Mouse (Mus musculus): ENCODE data around the gene Mkrn2.
"Not testable (repeated sequence)": the region's sequence is repeated elsewhere in the genome, so short reads cannot be mapped to it uniquely, and the experiment has no call there.

Gene Mkrn2

DNA sequence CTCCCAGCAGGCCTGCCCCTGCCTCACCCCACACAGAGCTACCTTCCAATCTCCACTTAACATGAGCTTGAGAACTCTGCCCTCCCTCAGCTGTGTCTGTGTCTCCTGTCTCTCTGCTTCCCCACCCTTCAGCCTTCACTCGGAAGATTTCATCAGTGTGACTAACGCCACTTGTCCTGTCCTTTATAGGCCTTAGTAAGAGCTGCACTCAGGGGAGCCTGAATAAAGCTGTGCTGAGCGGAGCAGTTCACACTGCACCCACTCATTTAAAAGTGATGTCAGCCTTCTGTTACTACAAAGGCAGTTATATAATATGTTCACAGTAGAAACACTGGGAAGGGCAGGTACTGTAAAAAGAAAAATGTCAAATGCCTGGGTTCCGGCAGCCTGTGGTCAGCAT, 5.7 kb downstream of the Mkrn2 start:
- DNase-seq (ENCODE audit: low read depth, low spot score) = no peak

DNA sequence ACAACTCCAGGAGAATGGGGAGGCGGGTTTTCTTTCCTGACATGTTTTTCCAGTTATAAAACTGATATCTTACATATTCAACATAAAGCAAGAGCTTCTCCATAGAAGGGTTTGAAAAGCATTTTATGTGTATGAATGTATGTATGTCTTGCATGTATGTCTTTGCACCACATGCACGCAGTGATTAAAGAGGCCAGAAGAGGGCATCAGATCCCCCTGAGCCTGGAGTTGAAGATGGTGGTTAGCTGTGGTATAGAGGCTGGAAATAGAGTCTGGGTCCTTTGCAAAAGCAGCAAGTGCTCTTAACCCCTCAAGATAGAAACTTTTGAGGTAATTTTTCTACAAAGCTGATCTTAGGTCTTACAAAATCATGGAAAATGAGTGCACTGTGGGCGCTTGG, 7.4 kb downstream of the Mkrn2 start:
- no peak for DNase-seq (ENCODE audit: low read depth, low spot score)

DNA sequence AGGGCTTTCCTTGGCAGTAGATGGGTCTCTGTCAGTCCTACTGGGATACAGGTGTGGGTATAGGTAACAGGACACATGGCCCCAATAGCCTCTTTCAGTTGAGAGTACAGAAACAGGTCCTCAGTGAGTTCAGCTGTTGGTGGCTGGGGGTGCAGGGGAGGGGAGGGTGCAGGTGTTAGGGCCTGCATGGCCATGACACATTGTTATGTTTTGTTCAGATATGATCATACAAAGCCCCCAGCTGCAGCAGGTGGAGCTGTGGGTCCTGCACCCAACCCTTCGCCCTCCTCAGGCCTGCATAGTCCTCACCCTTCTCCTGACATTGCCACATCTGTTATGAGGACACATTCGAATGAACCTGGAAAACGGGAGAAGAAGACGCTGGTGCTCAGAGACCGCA, 8.6 kb downstream of the Mkrn2 start:
- no peak for DNase-seq (ENCODE audit: low read depth, low spot score)

DNA sequence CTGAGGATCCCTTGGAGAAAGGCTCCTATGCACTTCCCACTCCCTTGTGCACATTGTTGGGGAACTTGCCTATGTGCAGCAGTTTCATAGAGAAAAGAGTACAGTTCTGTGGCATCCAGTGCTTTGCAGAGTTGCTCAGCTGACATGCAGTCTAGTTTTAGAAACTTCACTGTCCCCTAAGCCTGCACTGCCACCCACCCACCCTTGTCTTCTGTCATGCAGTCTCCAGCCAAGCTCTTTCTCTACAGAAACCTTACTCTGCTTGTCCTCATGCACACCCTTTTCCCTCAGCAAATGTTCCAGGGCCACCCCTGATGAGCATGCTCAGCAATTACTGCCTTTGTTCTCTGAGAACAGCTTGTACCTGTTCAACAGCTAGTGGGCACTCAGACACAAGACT, 12.1 kb downstream of the Mkrn2 start:
- DNase-seq (ENCODE audit: low read depth, low spot score) = no peak

DNA sequence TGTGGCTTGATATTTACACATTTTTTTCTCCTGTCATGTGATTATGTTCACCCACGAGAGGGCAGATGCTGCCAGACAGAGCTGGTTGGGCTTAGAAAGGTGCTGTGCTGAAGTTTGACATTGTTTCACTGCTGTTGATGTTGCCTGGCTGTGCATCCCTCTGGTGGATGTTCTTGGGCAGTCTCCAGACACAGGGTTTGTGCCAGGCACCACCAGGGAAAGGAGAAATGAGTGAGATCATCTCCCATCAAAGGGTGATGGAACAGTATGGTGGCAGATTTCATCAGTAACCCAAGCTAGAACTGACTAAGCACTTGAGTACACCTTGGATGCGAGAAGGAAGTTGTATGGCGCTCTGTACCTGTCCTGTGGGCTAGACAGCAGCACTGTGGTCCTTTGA, 14.3 kb downstream of the Mkrn2 start:
- no peak for DNase-seq (ENCODE audit: low read depth, low spot score)

DNA sequence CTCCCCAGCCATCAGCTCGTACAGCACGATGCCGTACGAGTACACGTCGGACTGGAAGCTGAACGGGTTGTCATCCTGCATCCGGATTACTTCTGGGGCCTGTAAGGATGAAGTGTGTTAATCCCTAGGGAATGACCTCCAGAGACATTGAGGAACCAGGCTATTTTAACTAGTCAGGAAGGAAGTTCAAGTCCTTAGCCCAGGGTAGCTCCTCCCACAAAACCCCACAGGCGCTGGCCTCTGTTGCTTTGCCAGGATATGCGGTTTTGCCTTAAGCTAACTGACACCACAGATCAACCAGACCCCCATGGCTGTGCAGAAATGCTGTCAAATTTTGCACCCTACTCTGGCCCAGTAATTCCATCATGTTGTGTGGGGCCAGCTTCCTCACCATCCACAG, 18.1 kb downstream of the Mkrn2 start:
- DNase-seq (ENCODE audit: low read depth, low spot score) = no peak

DNA sequence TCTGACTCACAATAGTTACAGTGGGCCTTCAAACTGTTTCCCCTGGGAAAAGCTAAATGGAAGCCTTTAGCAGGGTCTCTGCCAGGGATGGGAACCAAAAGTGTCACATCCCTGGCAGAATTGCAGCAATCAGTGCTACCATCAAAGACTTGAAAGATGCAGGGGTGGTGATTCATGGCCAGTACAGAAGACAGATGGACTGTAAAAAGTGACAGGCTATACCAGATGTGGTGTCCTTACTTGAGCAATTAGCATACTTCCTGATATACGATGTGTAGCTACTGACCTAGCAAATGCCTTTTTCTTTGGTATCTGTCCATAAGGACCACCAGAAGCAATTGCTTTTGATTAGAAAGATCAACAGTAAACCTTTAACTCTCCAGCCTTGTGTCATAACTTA, 19.2 kb downstream of the Mkrn2 start:
- DNase-seq (ENCODE audit: low read depth, low spot score) = no peak

DNA sequence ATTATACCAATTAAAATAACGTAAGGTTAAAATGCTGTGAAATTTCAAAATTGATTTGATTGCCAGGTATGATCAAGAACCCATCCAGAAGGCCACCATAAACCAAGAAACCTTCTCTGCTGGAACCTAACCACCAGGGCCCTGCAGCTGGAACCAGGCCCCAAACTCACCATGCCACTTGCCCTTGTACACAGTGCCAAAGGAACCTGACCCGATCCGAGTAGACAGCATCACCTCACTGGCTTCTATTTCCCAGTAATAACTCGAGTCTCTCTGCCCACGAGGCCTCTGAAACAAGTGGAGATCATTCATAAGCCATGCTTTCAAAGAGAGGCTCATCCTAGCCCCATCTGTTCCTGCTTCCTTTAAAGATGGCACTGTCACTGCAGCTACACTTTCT, 24.4 kb downstream of the Mkrn2 start:
- no peak for DNase-seq (ENCODE audit: low read depth, low spot score)

DNA sequence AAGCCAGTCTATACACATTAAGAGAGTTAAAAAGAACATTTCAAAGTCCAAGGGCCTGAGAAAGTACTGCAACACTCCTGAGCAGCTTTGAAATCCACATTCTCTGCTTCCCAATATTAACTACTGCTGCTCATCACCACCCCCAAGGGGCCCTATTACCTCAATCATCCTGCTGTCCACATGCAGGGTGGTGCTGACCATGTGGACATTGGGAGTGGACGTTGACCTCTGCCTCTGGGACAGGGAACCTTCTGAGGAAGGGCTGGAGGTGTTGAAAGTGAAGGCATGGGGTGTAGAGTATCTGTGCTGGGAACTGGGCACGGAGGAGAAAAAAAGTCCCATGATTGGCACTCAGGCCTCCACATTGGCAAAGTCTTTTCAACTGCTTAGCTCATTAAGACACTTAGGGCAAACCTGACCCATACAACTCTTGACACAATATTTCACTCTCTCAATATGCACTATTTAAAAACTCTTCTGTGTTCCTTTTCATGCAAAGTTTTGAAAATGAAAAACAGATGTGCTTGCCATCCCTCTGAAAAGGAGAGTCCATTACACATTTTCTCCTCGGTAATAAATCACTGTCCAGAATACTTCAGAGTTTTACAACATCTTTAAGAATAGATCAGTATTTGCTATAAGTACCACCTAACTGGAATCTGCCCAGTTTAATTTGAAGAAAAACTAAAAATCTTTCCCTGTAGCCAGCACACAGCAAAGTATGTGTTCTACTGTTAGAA, 29.5 kb downstream of the Mkrn2 start:
- no peak for DNase-seq (ENCODE audit: low read depth, low spot score)

DNA sequence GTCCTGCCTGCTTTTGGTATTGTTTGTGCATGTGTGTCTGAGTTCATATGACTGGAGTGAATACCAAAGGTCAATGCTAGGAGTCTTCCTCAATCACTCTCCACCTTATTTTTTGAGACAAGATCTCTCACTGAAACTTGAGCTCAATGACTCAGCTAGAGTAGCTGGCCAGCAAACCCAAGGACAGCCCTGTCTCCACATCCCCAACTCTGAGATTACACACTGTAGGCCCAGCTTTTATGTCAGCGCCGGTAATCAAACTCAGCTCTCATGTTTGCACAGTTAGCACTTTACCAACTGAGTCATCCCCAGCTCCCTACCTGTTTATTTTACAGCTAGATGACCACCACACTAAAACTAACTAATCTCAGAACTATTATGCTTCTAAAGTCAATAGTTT, 32.3 kb downstream of the Mkrn2 start:
- no peak for DNase-seq (ENCODE audit: low read depth, low spot score)

DNA sequence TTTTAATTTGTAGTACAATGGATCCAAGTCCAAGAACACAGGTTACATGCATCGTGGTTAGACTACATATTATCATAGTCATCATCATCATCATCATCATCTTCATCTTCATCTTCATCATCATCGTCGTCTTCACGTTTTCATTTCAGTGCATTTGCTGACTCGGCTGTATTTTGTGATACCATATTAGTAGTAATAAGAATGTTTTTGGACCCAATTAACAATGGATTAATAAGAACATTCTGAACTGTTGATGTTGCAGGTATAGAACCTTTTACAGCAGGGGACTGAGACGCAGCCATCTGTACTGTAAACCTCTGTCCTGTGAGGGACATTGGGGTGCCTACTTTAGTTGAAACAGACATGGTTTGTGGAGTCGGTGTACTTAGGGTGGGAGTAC, 36.5 kb downstream of the Mkrn2 start:
- not testable (repeated sequence) for DNase-seq (ENCODE audit: low read depth, low spot score)

DNA sequence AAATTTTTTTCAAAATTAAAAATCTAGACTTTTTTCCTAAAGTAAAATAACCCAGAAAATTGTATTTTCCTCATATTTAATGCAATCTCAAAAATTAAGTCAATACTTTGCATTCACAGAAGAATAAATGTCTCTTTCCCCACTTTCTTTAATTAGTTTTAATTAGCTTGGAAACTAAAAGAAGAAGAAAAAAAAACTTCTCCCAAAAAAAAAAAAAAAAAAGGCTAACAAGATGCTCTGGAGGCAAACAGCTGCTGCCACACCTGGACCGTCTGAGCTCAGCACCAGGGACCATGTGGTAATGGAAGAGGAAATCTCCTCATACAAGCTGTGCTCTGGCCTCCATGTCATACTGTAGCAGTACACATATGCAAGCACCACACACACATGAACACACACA, 41.6 kb downstream of the Mkrn2 start:
- DNase-seq (ENCODE audit: low read depth, low spot score) = no peak

DNA sequence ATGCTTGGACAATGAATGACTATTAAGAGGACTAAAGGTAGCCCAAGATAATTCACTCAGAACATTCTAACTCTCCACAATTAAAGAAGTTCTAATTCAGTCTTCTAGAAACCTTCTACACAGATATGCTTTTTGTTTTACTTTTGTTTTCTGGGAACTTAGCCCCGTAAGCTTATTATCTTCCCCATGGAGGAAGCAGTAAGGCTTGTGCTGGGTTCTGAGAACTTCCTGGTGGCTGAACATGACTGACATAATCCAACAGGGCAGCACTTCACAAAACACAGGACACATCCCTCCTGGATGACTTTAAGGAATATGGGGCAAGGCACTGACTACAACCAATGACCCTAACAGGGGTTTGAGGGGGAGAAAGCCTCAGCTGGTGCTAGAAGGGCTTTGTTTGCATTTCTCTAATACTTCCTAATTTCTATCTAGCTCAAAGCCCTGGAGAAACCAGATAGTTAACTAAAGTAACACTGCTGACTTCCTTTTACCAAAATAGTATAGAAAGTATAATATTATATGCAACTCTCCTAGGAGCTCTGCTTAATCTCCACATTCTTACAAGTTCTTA, 48.2 kb downstream of the Mkrn2 start:
- DNase-seq (ENCODE audit: low read depth, low spot score) = no peak

DNA sequence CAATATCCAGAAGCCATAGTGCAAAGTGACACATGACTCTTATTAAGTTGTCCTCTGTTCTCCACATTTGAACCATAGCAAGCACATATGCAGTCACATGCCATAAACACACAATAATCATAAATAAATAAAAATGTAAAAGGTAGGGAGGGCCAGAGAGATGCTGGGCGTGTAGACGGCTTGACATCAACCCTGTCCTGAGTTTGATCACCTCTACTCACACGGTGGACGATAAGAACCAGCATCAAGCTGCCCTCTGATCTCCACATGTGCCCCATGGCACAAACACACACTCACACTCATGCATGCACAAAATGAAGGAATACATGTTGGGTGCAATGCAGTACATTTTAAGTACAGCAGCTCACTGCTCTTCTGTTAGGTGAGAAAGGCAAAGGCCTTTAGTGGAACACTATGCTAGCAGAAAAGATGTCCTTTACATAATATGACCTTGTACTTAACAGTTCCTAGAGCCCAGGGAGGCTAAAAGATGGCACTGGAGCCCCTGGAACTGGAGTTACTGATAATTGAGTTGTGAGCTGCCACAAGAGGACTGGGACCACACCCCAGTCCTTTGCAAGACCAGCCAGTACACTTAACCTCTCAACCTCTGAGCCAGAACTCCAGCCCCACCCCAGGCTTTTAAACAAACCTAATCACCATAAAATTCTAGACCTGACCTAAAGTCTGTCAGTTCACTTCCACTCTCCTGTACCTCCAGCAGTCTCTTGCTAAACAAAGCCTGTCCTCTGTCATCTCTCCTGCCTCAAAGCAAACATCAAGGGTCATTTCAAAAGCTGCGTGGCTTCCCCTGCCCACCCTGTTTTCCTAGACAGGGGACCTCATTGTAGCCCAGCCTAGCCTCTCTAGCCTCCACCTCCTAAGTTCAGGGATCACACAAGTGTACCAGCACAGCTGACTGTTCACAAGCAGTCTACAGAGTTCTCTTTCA, 49.0 kb downstream of the Mkrn2 start:
- no peak for DNase-seq (ENCODE audit: low read depth, low spot score)

DNA sequence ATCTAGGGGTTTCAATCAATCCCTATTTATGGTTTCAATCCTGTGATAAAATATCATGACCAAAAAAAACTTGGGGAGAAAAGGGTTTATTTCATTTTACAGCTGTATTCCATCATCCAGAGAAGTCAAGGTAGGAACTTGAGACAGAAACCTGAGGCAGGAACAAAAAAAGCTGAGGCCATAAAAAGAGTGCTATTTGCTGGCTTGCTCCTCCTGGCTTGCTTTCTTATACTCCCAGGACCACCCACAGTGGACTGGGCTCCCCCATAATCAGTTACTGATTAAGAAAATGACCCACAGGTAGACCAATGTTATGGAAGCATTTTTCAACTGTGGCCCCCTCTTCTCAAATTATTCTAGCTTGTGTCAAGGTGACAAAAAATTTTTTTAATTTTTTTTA, 50.0 kb downstream of the Mkrn2 start:
- no peak for DNase-seq (ENCODE audit: low read depth, low spot score)

DNA sequence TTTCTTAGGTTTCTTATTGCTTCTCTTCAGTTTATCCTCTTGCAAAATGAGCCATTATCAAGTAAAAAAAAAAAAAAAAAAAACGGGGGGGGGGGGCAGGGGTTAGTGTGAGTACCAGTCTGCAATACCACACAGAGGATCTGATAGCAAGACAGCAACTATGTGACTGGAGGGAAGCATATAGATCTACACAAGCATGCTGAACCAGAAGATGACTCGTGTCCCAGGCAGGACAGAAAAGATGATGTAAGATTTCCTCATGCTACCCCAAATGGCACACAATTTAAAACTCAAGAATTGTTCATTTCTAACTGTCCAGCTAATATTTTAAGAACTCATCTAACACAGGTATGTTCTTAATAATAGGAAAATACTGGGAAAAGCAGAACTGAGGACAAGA, 52.2 kb downstream of the Mkrn2 start:
- DNase-seq (ENCODE audit: low read depth, low spot score) = no peak

DNA sequence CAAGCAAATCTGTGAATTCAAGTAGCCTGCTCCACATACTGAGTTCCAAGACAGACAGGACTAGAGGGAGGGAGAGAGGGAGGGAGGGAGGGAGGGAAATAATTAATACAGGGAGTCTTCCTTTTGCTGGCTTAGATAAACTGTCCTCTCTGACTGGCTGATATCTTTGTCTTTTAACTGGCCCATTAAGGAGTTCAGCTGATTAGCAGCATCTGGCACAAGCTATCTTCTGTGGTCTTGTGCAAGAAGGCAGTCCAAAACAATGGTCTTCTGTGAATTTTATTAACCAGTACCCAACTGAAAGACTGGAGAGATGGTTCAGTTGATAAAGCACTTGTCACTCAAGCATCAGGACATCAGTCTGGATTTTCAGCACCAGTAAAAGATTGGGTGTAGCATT, 57.1 kb downstream of the Mkrn2 start:
- no peak for DNase-seq (ENCODE audit: low read depth, low spot score)

DNA sequence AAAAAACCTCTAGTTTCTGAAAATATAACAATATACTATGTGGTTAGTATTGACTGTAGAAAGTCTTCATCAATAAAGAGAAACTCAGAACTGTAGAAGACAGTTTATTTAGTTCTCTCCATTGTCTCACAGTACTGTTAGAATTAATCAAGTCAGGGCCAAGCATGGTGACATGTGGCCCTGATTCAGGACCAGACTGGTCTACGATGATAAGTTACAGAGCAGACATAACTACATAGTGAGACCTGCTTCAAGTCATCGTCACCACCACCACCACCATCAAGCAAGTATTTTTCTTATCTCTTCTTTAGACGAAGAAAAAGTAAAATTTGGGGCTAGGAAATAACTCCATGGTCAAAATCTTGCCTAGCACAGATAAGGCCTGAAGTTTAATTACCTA, 62.6 kb downstream of the Mkrn2 start:
- no peak for DNase-seq (ENCODE audit: low read depth, low spot score)

DNA sequence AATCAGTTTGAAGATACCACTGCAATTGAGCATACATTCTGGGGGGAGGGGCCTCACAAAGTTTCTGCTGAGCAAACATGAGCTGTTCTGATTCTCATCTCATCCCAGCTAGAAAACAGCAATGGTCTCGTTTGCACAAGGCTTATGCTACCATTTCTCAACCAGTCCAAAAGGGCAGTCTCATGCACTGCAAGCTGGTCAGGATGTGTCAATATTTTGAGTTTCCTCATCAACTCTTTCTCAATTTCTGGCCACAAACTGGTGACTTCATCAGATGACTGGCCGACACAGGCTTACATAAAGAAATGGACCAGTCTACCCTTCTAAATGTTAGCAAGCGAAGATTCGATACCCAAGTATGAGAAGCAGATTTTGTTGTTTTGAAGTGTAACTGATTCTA, 64.9 kb downstream of the Mkrn2 start:
- no peak for DNase-seq (ENCODE audit: low read depth, low spot score)
